Mouse (Mus musculus) neutrophil, adult 65 days (primary cell): Measurements from ENCODE around the gene Gprin1. TPM values are rescaled to one million over a fixed set of nuclear protein-coding genes. Genes with fewer than 3 reads are reported as not detected.

Experiments used
- total RNA-seq: library from RNA; stranded (reverse); gene quantifications from 2 replicates; pipeline ENCODE4 v1.2.4, GENCODE M21; 2023

Gene Gprin1
- total RNA-seq = not detected in 2 replicates

GRCm38 (mm10) chr13:54749864-54750411 is at the start of gene Gprin1:
Gprin1 (minus strand) TSS chr13:54749874.

GRCm38 (mm10) chr13:54788740-54789560 is 39.3 kb upstream of the Gprin1 start, which contains the start of gene Tspan17:
Tspan17 (plus strand) TSS chr13:54789377.

GRCm38 (mm10) chr13:54783698-54784097 is 34.0 kb upstream of the Gprin1 start, which contains the start of gene Eif4e1b:
Eif4e1b (plus strand) TSS chr13:54783998.

GRCm38 (mm10) chr13:54766192-54766768 is 16.6 kb upstream of the Gprin1 start, which contains the start of gene Sncb:
Sncb (minus strand) TSS chr13:54766595.

GRCm38 (mm10) chr13:54701243-54701642 is 48.4 kb downstream of the Gprin1 start, which contains the start of gene Cdhr2:
Cdhr2 (plus strand) TSS chr13:54701461.

GRCm38 (mm10) chr13:54693558-54694347 is 55.9 kb downstream of the Gprin1 start, which contains the start of gene Rnf44:
Rnf44 (minus strand) TSS chr13:54693907.

Other genes with a start within 250 kb of the Gprin1 start
- 7.0 and 8.7 TPM in 2 replicates for gene Simc1, start 246.1 kb downstream of the Gprin1 start, total RNA-seq
- 33.0 and 41.5 TPM in 2 replicates for gene 4833439L19Rik, start 184.4 kb downstream of the Gprin1 start, total RNA-seq
- 2.4 and 3.3 TPM in 2 replicates for gene Arl10, start 174.9 kb downstream of the Gprin1 start, total RNA-seq
- gene Nop16, start 159.8 kb downstream of the Gprin1 start, total RNA-seq = 4.1 and 5.1 TPM in 2 replicates
- gene Higd2a, start 159.7 kb downstream of the Gprin1 start, total RNA-seq = 51.2 and 66.0 TPM in 2 replicates
- gene Cltb, start 138.5 kb downstream of the Gprin1 start, total RNA-seq = 5.9 TPM in 2 replicates
- 45.8 and 53.2 TPM in 2 replicates for gene Faf2, start 128.1 kb downstream of the Gprin1 start, total RNA-seq
- 170 and 203 TPM in 2 replicates for gene Rnf44, start 56.0 kb downstream of the Gprin1 start, total RNA-seq
- not detected in 2 replicates for gene Cdhr2, start 48.4 kb downstream of the Gprin1 start, total RNA-seq
- gene Sncb, start 16.7 kb upstream of the Gprin1 start, total RNA-seq = not detected in 2 replicates
- not detected in 2 replicates for gene Eif4e1b, start 34.1 kb upstream of the Gprin1 start, total RNA-seq
- gene Tspan17, start 39.5 kb upstream of the Gprin1 start, total RNA-seq = 5.8 and 5.9 TPM in 2 replicates
- 0.25 TPM in 1 of 2 replicates, not detected in the other for gene Unc5a, start 199.5 kb upstream of the Gprin1 start, total RNA-seq